Comparison of ENCODE assay signal across 33 mouse cellular contexts in the genomic region with DNA sequence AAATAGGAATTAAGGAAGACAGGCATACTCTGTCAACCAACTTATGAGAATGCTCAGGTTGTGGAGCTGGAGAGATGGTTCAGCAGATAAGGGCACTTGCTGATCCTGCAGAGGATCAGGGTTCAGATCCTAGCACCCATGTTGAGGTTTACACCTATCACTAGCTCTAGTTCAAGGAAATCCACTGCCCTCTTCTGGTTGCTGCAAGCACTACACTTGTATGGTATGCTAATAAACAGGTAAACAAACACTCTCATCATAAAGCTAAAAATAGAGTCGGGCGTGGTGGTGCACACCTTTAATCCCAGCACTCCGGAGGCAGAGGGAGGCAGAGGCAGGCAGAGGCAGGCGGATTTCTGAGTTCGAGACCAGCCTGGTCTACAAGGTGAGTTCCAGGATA.
DNase-seq lines count a peak whose midpoint lies in the region; ATAC-seq and TF ChIP-seq lines count a peak whose summit lies in the region.
"Had no signal": no experiment of that assay in that cellular context is flagged by ENCODE, and none has a peak within 500 bp of the region (broad histone marks: within the 10 kb centered on the region; RNA-seq: fewer than 3 reads in every experiment).

No protein-coding gene starts in this region.

- H3K36me3 ChIP-seq in lung, postnatal 0 days (ENCODE audit: insufficient read depth, low read length): no peaks in the 10 kb centered on the region
- no peaks in the 10 kb centered on the region for H3K36me3 ChIP-seq in MEL (ENCODE audit: control insufficient read depth in 1 of 2, insufficient read depth in 2 of 2, low read length in 2 of 2)
- H3K36me3 ChIP-seq in stomach, postnatal 0 days (ENCODE audit: control insufficient read depth, insufficient read depth, low read length): no peaks in the 10 kb centered on the region
- H3K36me3 ChIP-seq: embryonic facial prominence, embryonic 10.5 days; embryonic facial prominence, embryonic 15.5 days; forebrain, embryonic 12.5 days; heart, embryonic 12.5 days; hindbrain, embryonic 13.5 days; liver, embryonic 13.5 days; lung, embryonic 15.5 days; midbrain, embryonic 12.5 days; neural tube, embryonic 12.5 days had no signal

- no peaks in the 10 kb centered on the region for H3K4me1 ChIP-seq in lung, postnatal 0 days (ENCODE audit: insufficient read depth, low read depth, low read length)
- H3K4me1 ChIP-seq in lung, adult 2 months (ENCODE audit: control insufficient read depth, insufficient read depth, low read length): no peaks in the 10 kb centered on the region
- H3K4me1 ChIP-seq in MEL (ENCODE audit: control insufficient read depth in 1 of 2, insufficient read depth in 2 of 2, low read length in 2 of 2): no peaks in the 10 kb centered on the region
- H3K4me1 ChIP-seq in stomach, postnatal 0 days (replicated peaks; ENCODE audit: control insufficient read depth, insufficient read depth): no peaks in the 10 kb centered on the region
- H3K4me1 ChIP-seq: embryonic facial prominence, embryonic 10.5 days; embryonic facial prominence, embryonic 15.5 days; forebrain, embryonic 12.5 days; heart, embryonic 12.5 days; hindbrain, embryonic 13.5 days; liver, embryonic 13.5 days; lung, embryonic 15.5 days; midbrain, embryonic 12.5 days; neural tube, embryonic 12.5 days had no signal

- TF ChIP-seq EP300 in lung, postnatal 0 days (IDR thresholded peaks at IDR 0.05): no peak
- TF ChIP-seq EP300 in MEL (IDR thresholded peaks at IDR 0.05; ENCODE audit: low read depth in 1 of 2, low read length in 2 of 2): no peak
- no peak for TF ChIP-seq EP300 in stomach, postnatal 0 days (optimal IDR thresholded peaks at IDR 0.05)

- H3K27me3 ChIP-seq in lung, postnatal 0 days (replicated peaks; ENCODE audit: insufficient read depth, low read length): no peaks in the 10 kb centered on the region
- no peaks in the 10 kb centered on the region for H3K27me3 ChIP-seq in MEL (ENCODE audit: control insufficient read depth in 1 of 2, insufficient read depth in 2 of 2, low read length in 2 of 2)
- H3K27me3 ChIP-seq in stomach, postnatal 0 days (ENCODE audit: control insufficient read depth, insufficient read depth, low read length): no peaks in the 10 kb centered on the region
- H3K27me3 ChIP-seq: CH12.LX; embryonic facial prominence, embryonic 15.5 days; forebrain, embryonic 12.5 days; heart, embryonic 12.5 days; hindbrain, embryonic 13.5 days; liver, embryonic 13.5 days; lung, embryonic 15.5 days; midbrain, embryonic 12.5 days; neural tube, embryonic 12.5 days had no signal

- TF ChIP-seq POLR2A in lung, adult 2 months (IDR thresholded peaks at IDR 0.05; ENCODE audit: borderline replicate concordance, extremely low read depth, low read depth, low read length): no peak
- TF ChIP-seq POLR2A in MEL (IDR thresholded peaks at IDR 0.05; ENCODE audit: control insufficient read depth in 1 of 2, insufficient read depth in 1 of 2, low read depth in 1 of 2, low read length in 2 of 2, poor library complexity in 1 of 2): no peak

- no peak overlapping the region for H3K27ac ChIP-seq in layer of hippocampus, adult 2 months
- no peak overlapping the region for H3K27ac ChIP-seq in lung, postnatal 0 days (ENCODE audit: low read length)
- no peak overlapping the region for H3K27ac ChIP-seq in MEL (ENCODE audit: control insufficient read depth, low read depth, low read length)
- H3K27ac ChIP-seq in stomach, postnatal 0 days (replicated peaks): no peak overlapping the region
- H3K27ac ChIP-seq: embryonic facial prominence, embryonic 10.5 days; embryonic facial prominence, embryonic 15.5 days; forebrain, embryonic 12.5 days; hindbrain, embryonic 13.5 days; liver, embryonic 13.5 days; lung, embryonic 15.5 days; midbrain, embryonic 12.5 days; neural tube, embryonic 12.5 days had no signal

- TF ChIP-seq CTCF in layer of hippocampus, adult 2 months (conservative IDR thresholded peaks at IDR 0.05): peak; percentile 35
- 0 out of 2 replicates have a peak, but pooled peaks have one; percentile 10 for TF ChIP-seq CTCF in lung, postnatal 0 days (IDR thresholded peaks at IDR 0.05)
- no peak for TF ChIP-seq CTCF in lung, adult 2 months (IDR thresholded peaks at IDR 0.05; ENCODE audit: insufficient read depth, low read length)
- peak; percentile 13 to 57 (median 55); a peak in 4 of 6 replicates for TF ChIP-seq CTCF in MEL (IDR thresholded peaks at IDR 0.05 in 2 of 3, conservative IDR thresholded peaks at IDR 0.05 in 1 of 3; ENCODE audit: control insufficient read depth in 1 of 3, insufficient read depth in 1 of 3, low read depth in 2 of 3, low read length in 3 of 3, poor library complexity in 1 of 3, severe bottlenecking in 1 of 3)
- peak; percentile 16; the same call in 1 of the 2 replicates for TF ChIP-seq CTCF in stomach, postnatal 0 days (IDR thresholded peaks at IDR 0.05; ENCODE audit: low read depth)

- TF ChIP-seq RAD21 in MEL (IDR thresholded peaks at IDR 0.05; ENCODE audit: low read depth, low read length): peak; percentile 61

- no peak overlapping the region for H3K4me3 ChIP-seq in layer of hippocampus, adult 2 months
- no peak overlapping the region for H3K4me3 ChIP-seq in lung, postnatal 0 days (ENCODE audit: low read depth, low read length)
- H3K4me3 ChIP-seq in lung, adult 2 months (replicated peaks; ENCODE audit: extremely low read depth, low read depth, low read length): no peak overlapping the region
- H3K4me3 ChIP-seq in MEL (ENCODE audit: control insufficient read depth in 1 of 2, insufficient read depth in 1 of 2, low read depth in 2 of 2, low read length in 2 of 2): no peak overlapping the region
- no peak overlapping the region for H3K4me3 ChIP-seq in stomach, postnatal 0 days (ENCODE audit: low read depth, low read length)
- H3K4me3 ChIP-seq: embryonic facial prominence, embryonic 10.5 days; embryonic facial prominence, embryonic 15.5 days; forebrain, embryonic 12.5 days; heart, embryonic 12.5 days; hindbrain, embryonic 13.5 days; liver, embryonic 13.5 days; lung, embryonic 15.5 days; midbrain, embryonic 12.5 days; myocyte; neural tube, embryonic 12.5 days had no signal

- WGBS in lung, postnatal 0 days: 94% methylated on average over 5 of the region's 5 CpGs
- 93% methylated on average over 5 of the region's 5 CpGs for WGBS in lung, adult 2 months
- 92% methylated on average over 5 of the region's 5 CpGs for WGBS in stomach, postnatal 0 days

- H3K9me3 ChIP-seq in lung, postnatal 0 days (ENCODE audit: low read length): no peaks in the 10 kb centered on the region
- H3K9me3 ChIP-seq in MEL (replicated peaks; ENCODE audit: insufficient read depth, low read length): no peaks in the 10 kb centered on the region
- H3K9me3 ChIP-seq in stomach, postnatal 0 days (ENCODE audit: control insufficient read depth, low read length): no peaks in the 10 kb centered on the region
- H3K9me3 ChIP-seq: embryonic facial prominence, embryonic 10.5 days; embryonic facial prominence, embryonic 15.5 days; forebrain, embryonic 12.5 days; heart, embryonic 12.5 days; hindbrain, embryonic 13.5 days; liver, embryonic 13.5 days; lung, embryonic 15.5 days; midbrain, embryonic 12.5 days; neural tube, embryonic 12.5 days had no signal

- no peak overlapping the region for H3K9ac ChIP-seq in lung, postnatal 0 days (replicated peaks; ENCODE audit: low read depth)
- H3K9ac ChIP-seq in MEL (ENCODE audit: control insufficient read depth, low read depth, low read length, poor library complexity, severe bottlenecking): no peak overlapping the region
- no peak overlapping the region for H3K9ac ChIP-seq in stomach, postnatal 0 days (ENCODE audit: low read length)
- H3K9ac ChIP-seq: embryonic facial prominence, embryonic 15.5 days; forebrain, embryonic 12.5 days; forebrain, postnatal 0 days; heart, embryonic 12.5 days; hindbrain, embryonic 13.5 days; liver, embryonic 13.5 days; lung, embryonic 15.5 days; midbrain, embryonic 12.5 days; neural tube, embryonic 12.5 days had no signal

- H3K4me2 ChIP-seq in lung, postnatal 0 days (replicated peaks; ENCODE audit: low read depth, low read length): no peak overlapping the region
- H3K4me2 ChIP-seq in stomach, postnatal 0 days (replicated peaks; ENCODE audit: low read depth): no peak overlapping the region
- H3K4me2 ChIP-seq: embryonic facial prominence, embryonic 15.5 days; forebrain, embryonic 12.5 days; heart, embryonic 12.5 days; hindbrain, embryonic 13.5 days; liver, embryonic 13.5 days; lung, embryonic 15.5 days; midbrain, embryonic 12.5 days; neural tube, embryonic 12.5 days had no signal

- no peak for ATAC-seq in lung, postnatal 0 days
- no peak for ATAC-seq in stomach, postnatal 0 days (ENCODE audit: low FRiP score, low TSS enrichment)
- ATAC-seq: forebrain, postnatal 0 days; inflammation-experienced regulatory T-cells, adult 6 months had no signal

- H3K79me2 ChIP-seq in MEL (ENCODE audit: control insufficient read depth, insufficient read depth, low read length, poor library complexity): no peaks in the 10 kb centered on the region

- no peak for DNase-seq in layer of hippocampus, adult 2 months (ENCODE audit: low spot score in 2 of 2)
- no peak for DNase-seq in layer of hippocampus, adult 9-11 months
- no peak for DNase-seq in lung, postnatal 0 days (ENCODE audit: low spot score)
- no peak for DNase-seq in lung, adult 2 months
- DNase-seq in MEL (ENCODE audit: low read depth, low spot score): peak; percentile 51
- no peak for DNase-seq in stomach, postnatal 0 days (ENCODE audit: low spot score)
- DNase-seq in spleen, postnatal 4 days (ENCODE audit: low spot score in 2 of 2): no peak
- DNase-seq in retina, embryonic 14.5 days (ENCODE audit: low spot score): no peak
- DNase-seq: adrenal gland, adult 2 months; adrenal gland, postnatal 36 days; cerebellum, adult 2 months; cerebellum, postnatal 14 days; forebrain, postnatal 0 days; gastrocnemius, postnatal 25 days; heart, adult 11 months; heart, postnatal 4 days; kidney, adult 2 months; kidney, postnatal 36 days; layer of hippocampus, postnatal 36 days; liver, embryonic 13.5 days; lung, postnatal 36 days; right cerebral cortex, postnatal 4 days had no signal

TF ChIP-seq in MEL, 35 proteins besides CTCF, POLR2A, EP300 and RAD21:
- TF ChIP-seq ZC3H11A (IDR thresholded peaks at IDR 0.05; ENCODE audit: low read depth, low read length): peak; percentile 57
- peak; percentile 70 for TF ChIP-seq SMC3 (IDR thresholded peaks at IDR 0.05; ENCODE audit: low read depth, low read length)
- no peak for TF ChIP-seq RCOR1 (IDR thresholded peaks at IDR 0.05; ENCODE audit: low read depth, low read length)
- no peak for TF ChIP-seq SIN3A (IDR thresholded peaks at IDR 0.05; ENCODE audit: low read length)
- TF ChIP-seq MYC (IDR thresholded peaks at IDR 0.05; ENCODE audit: low read depth, low read length): no peak
- no peak for TF ChIP-seq TAL1 (IDR thresholded peaks at IDR 0.05; ENCODE audit: low read length)
- no peak for TF ChIP-seq GABPA (IDR thresholded peaks at IDR 0.05; ENCODE audit: low read depth, low read length)
- no peak for TF ChIP-seq POLR2AphosphoS2 (IDR thresholded peaks at IDR 0.05; ENCODE audit: low read length)
- no peak for TF ChIP-seq MYB (IDR thresholded peaks at IDR 0.05; ENCODE audit: low read depth, low read length)
- no peak for TF ChIP-seq GATA1 (IDR thresholded peaks at IDR 0.05; ENCODE audit: low read depth, low read length)
- no peak for TF ChIP-seq BHLHE40 (IDR thresholded peaks at IDR 0.05; ENCODE audit: borderline replicate concordance, low read depth, low read length)
- no peak for TF ChIP-seq CHD2 (IDR thresholded peaks at IDR 0.05; ENCODE audit: low read length)
